Mouse (Mus musculus): ENCODE data around the gene Bloc1s6. TPM values are rescaled to one million over a fixed set of nuclear protein-coding genes. Genes with fewer than 3 reads are reported as not detected.

Bloc1s6 gene
- polyA plus RNA-seq (2015; fragmentation: Nextera tagmentation; extraction: Ambion mirVana) = 75.4 and 84.9 TPM in 2 replicates

GRCm38 (mm10) chr2:122737894-122738830 lies at the start of gene Bloc1s6:
Gene Bloc1s6 (plus strand): TSS chr2:122738503.
- H3K9ac ChIP-seq = peak within 1 kb of the TSS; percentile 97
- H3K4me1 ChIP-seq (replicated peaks) = peaks cover 25% of the 10 kb centered on the region
- H3K9me3 ChIP-seq = no peaks in the 10 kb centered on the region
- peaks cover 8% of the 10 kb centered on the region; the same call in 1 of the 2 replicates for H3K36me3 ChIP-seq
- under 1% methylated on average over 48 of the region's 59 CpGs for WGBS
- peak within 1 kb of the TSS; percentile 89 for H3K4me3 ChIP-seq
- H3K4me2 ChIP-seq = peak within 1 kb of the TSS; percentile 62
- peak within 1 kb of the TSS; percentile 97 for H3K27ac ChIP-seq (replicated peaks)
- peak; percentile 98 for ATAC-seq (ENCODE audit: low read depth)
- H3K27me3 ChIP-seq = peaks cover 29% of the 10 kb centered on the region

GRCm38 (mm10) chr2:122697526-122697925 lies 40.8 kb upstream of the Bloc1s6 start:
- WGBS = 78% methylated on average over 2 of the region's 2 CpGs
- no peak for ATAC-seq (ENCODE audit: low read depth)
- Histone ChIP-seq H3K9me3 (no peaks in the 10 kb centered on the region), H3K27me3 (no peaks in the 10 kb centered on the region), H3K4me2 (no peak overlapping the region), H3K36me3 (no peaks in the 10 kb centered on the region), H3K4me1 (replicated peaks) (peaks cover 24% of the 10 kb centered on the region), H3K9ac (no peak overlapping the region), H3K27ac (replicated peaks) (no peak overlapping the region), H3K4me3 (no peak overlapping the region)

- H3K27ac ChIP-seq (replicated peaks) = no peak overlapping the region
- WGBS = 70% methylated on average over 8 of the region's 8 CpGs
- no peaks in the 10 kb centered on the region for H3K27me3 ChIP-seq
- H3K9me3 ChIP-seq = no peaks in the 10 kb centered on the region
- H3K4me1 ChIP-seq (replicated peaks) = peaks cover 28% of the 10 kb centered on the region
- H3K36me3 ChIP-seq = no peaks in the 10 kb centered on the region
- peak overlapping the region; percentile 86 for H3K9ac ChIP-seq
- H3K4me2 ChIP-seq = peak overlapping the region; percentile 92
- H3K4me3 ChIP-seq = peak overlapping the region; percentile 72
- no peak for ATAC-seq (ENCODE audit: low read depth)
Observed at GRCm38 (mm10) chr2:122701012-122701411, 37.3 kb upstream of the Bloc1s6 start.

GRCm38 (mm10) chr2:122701871-122702180 lies 36.5 kb upstream of the Bloc1s6 start:
- no peaks in the 10 kb centered on the region for H3K9me3 ChIP-seq
- peaks cover 28% of the 10 kb centered on the region for H3K4me1 ChIP-seq (replicated peaks)
- peak overlapping the region; percentile 86 for H3K9ac ChIP-seq
- H3K27me3 ChIP-seq = peaks cover 3% of the 10 kb centered on the region; the same call in 1 of the 2 replicates
- no peak overlapping the region for H3K27ac ChIP-seq (replicated peaks)
- H3K4me2 ChIP-seq = peak overlapping the region; percentile 92
- no peaks in the 10 kb centered on the region for H3K36me3 ChIP-seq
- no peak for ATAC-seq (ENCODE audit: low read depth)
- under 1% methylated on average over 15 of the region's 15 CpGs for WGBS
- H3K4me3 ChIP-seq = peak overlapping the region; percentile 72

GRCm38 (mm10) chr2:122702181-122703036 lies 35.9 kb upstream of the Bloc1s6 start, which contains the start of gene Slc30a4:
Gene Slc30a4 (minus strand): TSS chr2:122702663.
- WGBS = under 1% methylated on average over 85 of the region's 111 CpGs
- ATAC-seq (ENCODE audit: low read depth) = peak; percentile 98
- Histone ChIP-seq H3K4me2 (peak within 1 kb of the TSS; percentile 92), H3K9me3 (no peaks in the 10 kb centered on the region), H3K27ac (replicated peaks) (peak within 1 kb of the TSS; percentile 83), H3K9ac (peak within 1 kb of the TSS; percentile 86), H3K4me3 (peak within 1 kb of the TSS; percentile 72), H3K4me1 (replicated peaks) (peaks cover 28% of the 10 kb centered on the region), H3K27me3 (peaks cover 3% of the 10 kb centered on the region; the same call in 1 of the 2 replicates), H3K36me3 (no peaks in the 10 kb centered on the region)

- H3K4me1 ChIP-seq (replicated peaks) = peaks cover 24% of the 10 kb centered on the region
- H3K4me2 ChIP-seq = no peak overlapping the region
- H3K9me3 ChIP-seq = no peaks in the 10 kb centered on the region
- WGBS = 88% methylated on average over 2 of the region's 2 CpGs
- H3K36me3 ChIP-seq = no peaks in the 10 kb centered on the region
- ATAC-seq (ENCODE audit: low read depth) = no peak
- peaks cover 3% of the 10 kb centered on the region; the same call in 1 of the 2 replicates for H3K27me3 ChIP-seq
- no peak overlapping the region for H3K9ac ChIP-seq
- no peak overlapping the region for H3K27ac ChIP-seq (replicated peaks)
- H3K4me3 ChIP-seq = no peak overlapping the region
Observed at GRCm38 (mm10) chr2:122704572-122704971, 33.7 kb upstream of the Bloc1s6 start.

- Histone ChIP-seq H3K36me3 (no peaks in the 10 kb centered on the region), H3K9ac (no peak overlapping the region), H3K4me1 (replicated peaks) (peaks cover 2% of the 10 kb centered on the region; the same call in 1 of the 2 replicates), H3K9me3 (no peaks in the 10 kb centered on the region), H3K4me2 (no peak overlapping the region), H3K27me3 (peaks cover 3% of the 10 kb centered on the region; the same call in 1 of the 2 replicates), H3K4me3 (no peak overlapping the region), H3K27ac (replicated peaks) (no peak overlapping the region)
- no peak for ATAC-seq (ENCODE audit: low read depth)
- WGBS = 72% methylated on average over 3 of the region's 3 CpGs
Observed at GRCm38 (mm10) chr2:122708080-122708479, 30.2 kb upstream of the Bloc1s6 start.

GRCm38 (mm10) chr2:122709156-122709555 lies 29.1 kb upstream of the Bloc1s6 start:
- Histone ChIP-seq H3K9me3 (no peaks in the 10 kb centered on the region), H3K4me3 (no peak overlapping the region), H3K36me3 (no peaks in the 10 kb centered on the region), H3K4me2 (no peak overlapping the region), H3K4me1 (replicated peaks) (no peaks in the 10 kb centered on the region), H3K27ac (replicated peaks) (no peak overlapping the region), H3K27me3 (peaks cover 3% of the 10 kb centered on the region; the same call in 1 of the 2 replicates), H3K9ac (no peak overlapping the region)
- WGBS = 77% methylated on average over 1 of the region's 1 CpGs
- no peak for ATAC-seq (ENCODE audit: low read depth)

GRCm38 (mm10) chr2:122711911-122712310 lies 26.4 kb upstream of the Bloc1s6 start:
- Histone ChIP-seq H3K9ac (no peak overlapping the region), H3K27ac (replicated peaks) (no peak overlapping the region), H3K9me3 (no peaks in the 10 kb centered on the region), H3K36me3 (no peaks in the 10 kb centered on the region), H3K27me3 (no peaks in the 10 kb centered on the region), H3K4me2 (no peak overlapping the region), H3K4me1 (replicated peaks) (no peaks in the 10 kb centered on the region), H3K4me3 (no peak overlapping the region)
- no peak for ATAC-seq (ENCODE audit: low read depth)
- WGBS = 79% methylated on average over 3 of the region's 3 CpGs

GRCm38 (mm10) chr2:122712848-122713247 lies 25.5 kb upstream of the Bloc1s6 start:
- ATAC-seq (ENCODE audit: low read depth) = no peak
- Histone ChIP-seq H3K4me3 (no peak overlapping the region), H3K27me3 (no peaks in the 10 kb centered on the region), H3K4me2 (no peak overlapping the region), H3K27ac (replicated peaks) (no peak overlapping the region), H3K4me1 (replicated peaks) (no peaks in the 10 kb centered on the region), H3K36me3 (no peaks in the 10 kb centered on the region), H3K9ac (no peak overlapping the region), H3K9me3 (no peaks in the 10 kb centered on the region)
- 89% methylated on average over 2 of the region's 2 CpGs for WGBS

GRCm38 (mm10) chr2:122715148-122715692 lies 23.1 kb upstream of the Bloc1s6 start:
- Histone ChIP-seq H3K36me3 (no peaks in the 10 kb centered on the region), H3K4me1 (replicated peaks) (no peaks in the 10 kb centered on the region), H3K27me3 (no peaks in the 10 kb centered on the region), H3K9me3 (no peaks in the 10 kb centered on the region), H3K9ac (no peak overlapping the region), H3K4me3 (no peak overlapping the region), H3K27ac (replicated peaks) (no peak overlapping the region), H3K4me2 (no peak overlapping the region)
- WGBS = 82% methylated on average over 5 of the region's 5 CpGs
- no peak for ATAC-seq (ENCODE audit: low read depth)
